Mouse (Mus musculus) embryonic stem cell, embryonic (primary cell): ENCODE measurements at regions not wholly inside any gene's neighbourhood (a gene's known extent, or its start where the extent isn't known, plus 50 kb on each side); places are given as distances from the start of the nearest gene placed in this dataset.

Experiments
- CTCF ChIA-PET, 4 experiments: fragments of 300-600 bp in 2 of 4; fragments of 350-600 bp in 2 of 4; sonication (Branson Sonifier 250); formaldehyde crosslinking; loops; one replicate each; lab custom pipeline; 2022; ENCODE audit warnings: inconsistent platforms in 2 of 4; lab: Charles Lee
- POLR2A ChIA-PET, 4 experiments: fragments of 300-600 bp in 2 of 4; fragments of 350-600 bp in 2 of 4; sonication (Branson Sonifier 250); formaldehyde crosslinking; loops; one replicate each; lab custom pipeline; 2022; ENCODE audit warnings: antibody characterized with exemption in 4 of 4, inconsistent platforms in 1 of 4; lab: Charles Lee

DNA sequence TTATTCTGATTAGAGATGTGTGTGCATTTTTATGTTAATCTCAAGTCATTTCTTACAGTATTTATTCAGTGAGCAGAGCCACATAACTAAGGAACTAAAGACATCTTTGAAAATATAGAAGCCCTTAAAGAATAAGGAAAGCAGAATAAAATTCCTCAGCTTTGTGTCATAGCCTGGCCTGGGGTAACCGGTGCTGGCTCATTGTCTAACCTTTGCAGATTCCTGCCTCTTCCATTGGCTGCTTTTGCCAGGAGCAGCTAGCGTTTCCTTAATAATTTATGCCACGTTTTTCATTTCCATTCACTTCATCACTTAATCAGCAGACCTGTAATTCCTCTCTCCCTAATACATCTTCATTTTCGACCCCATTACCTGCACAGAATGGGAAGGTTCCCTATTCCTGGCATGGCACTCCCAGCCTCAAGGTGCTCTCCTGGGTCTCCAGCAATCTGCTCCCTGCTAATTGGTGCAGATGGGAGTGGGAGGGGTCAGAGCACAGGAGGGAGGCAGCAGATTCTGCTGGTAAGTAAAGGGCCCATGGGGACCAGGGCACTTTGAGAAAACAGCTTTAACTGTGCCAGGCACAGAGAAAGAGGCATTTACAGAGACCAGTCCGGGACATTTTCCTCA is 413.1 kb downstream of the Stim2 start:
- ChIA-PET CTCF (no interaction called here), POLR2A (no interaction called here)

DNA sequence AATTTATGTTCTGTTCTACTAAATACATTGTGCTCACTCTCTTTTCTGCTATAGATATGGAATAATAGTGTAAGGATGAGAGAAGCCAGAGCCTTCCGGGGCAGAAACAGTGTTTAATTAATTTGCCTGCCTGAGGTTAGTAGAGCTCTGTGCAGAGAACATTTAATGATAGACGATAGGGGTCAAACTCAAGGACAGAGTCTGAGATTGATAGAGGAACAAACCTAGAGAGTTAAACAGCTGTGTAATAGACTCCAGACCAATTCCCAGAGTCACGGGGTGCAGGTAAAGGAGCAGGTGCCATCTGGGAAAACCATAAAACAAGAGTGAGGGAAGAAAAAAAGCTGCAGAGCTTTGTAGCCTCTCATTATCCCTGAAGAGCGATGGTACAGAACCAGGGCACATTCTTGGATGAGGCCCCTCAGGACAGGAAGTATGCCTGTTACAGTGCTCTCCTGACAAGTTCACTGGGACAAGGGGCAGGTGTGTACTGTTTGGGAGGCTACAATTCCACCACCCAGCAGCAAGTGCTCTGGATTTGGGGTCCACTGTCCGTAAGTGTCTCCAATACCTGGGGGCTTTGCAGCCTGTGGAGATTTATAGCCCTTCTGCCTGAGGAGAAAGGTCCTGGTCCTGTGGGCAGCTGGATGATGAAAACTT is 421.6 kb downstream of the Stim2 start:
- POLR2A ChIA-PET, result no interaction called here
- CTCF ChIA-PET, result no interaction called here

DNA sequence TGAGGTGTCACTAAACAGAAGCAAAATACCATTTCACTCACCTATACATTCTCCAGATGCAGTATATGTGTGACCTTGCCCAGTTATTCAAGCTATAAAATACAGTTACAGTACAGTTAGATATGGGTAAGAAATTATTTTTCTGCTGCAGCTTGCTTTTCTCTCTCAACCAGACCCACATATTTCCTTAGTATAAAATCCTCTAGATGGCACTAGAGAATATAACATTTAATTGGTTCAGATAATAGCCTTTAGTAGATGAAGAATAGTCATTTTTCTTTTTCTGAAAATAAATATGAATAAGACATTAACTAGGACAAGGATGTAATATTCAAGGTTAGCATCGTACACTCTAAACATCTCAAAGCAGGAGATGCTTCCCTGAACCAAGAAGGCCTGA is 441.0 kb downstream of the Stim2 start:
- POLR2A ChIA-PET, result no interaction called here
- CTCF ChIA-PET, result interaction anchor here in 1 of 4 experiments (0.7 kb wide), 1 partner anchor 177 kb away, joined by 3 read pairs; no protein-coding TSS in a partner anchor

DNA sequence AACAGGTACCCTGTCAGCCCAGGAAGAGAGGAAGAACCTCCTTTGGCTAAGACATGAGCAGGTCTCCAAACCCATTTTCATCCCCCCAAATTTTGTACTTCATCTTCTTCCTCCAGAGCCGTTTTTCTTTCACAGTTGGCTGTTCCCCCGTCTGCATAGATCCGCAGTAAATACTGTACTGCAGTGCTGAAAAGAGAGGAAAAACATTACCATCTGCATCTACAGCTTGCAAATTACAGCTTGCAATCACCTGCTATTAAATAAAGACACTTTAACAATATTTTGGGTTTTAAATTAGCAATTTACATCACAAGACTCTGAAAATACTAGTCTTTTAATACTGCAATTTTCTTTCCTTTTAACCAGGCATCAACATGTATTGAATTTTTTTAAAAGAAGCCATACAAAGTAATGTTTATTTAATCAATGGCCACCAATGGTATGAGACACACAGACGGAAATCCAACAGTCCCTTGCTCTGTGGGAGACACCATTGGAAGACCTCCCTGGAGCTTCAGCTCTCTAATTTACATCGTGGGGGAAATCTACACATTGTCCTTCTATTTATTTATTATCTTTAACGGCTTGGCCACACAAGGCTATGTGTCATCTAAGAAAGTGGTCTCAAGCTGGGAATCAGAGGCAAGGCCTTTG is 442.6 kb downstream of the Stim2 start:
- POLR2A ChIA-PET, result no interaction called here
- CTCF ChIA-PET, result no interaction called here

DNA sequence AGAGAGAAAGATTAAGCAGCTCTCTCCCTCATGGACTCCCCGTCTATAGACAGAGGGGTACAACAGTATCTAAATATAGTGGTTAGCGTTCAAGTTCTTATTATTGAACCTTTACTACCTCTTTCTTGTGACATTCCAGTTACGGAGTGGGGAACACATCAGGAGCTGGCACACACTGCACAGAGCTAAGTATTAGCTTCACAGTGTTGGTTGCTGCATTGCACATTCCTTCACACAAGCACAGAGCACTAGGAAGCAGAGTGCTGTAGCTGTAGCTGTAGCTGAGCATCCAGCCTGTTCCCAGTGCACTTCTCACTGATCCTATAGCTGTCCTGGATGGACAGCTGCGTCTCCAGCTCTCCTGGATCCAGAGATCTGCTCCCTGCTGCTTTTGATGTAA is 443.3 kb downstream of the Stim2 start:
- POLR2A ChIA-PET, result no interaction called here
- CTCF ChIA-PET, result no interaction called here

DNA sequence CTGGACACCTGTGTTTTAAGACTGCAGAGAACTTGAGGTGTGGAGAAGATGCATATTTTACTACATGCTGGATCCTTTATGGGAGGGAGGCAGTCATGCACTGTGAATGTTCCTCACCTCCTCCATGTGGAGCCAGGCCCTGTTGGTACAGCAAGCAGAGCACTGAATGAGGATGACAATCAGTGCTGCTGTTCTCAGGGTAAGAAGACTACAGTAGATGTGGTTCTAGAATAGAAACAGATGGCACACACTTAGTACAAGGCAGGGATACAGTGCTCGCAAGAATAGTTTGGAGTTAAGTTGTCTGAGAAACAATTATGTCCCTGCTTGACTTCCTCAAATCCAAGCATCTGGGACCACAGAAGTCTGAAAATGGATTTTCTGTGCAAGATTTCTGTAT is 485.6 kb downstream of the Stim2 start:
- ChIA-PET POLR2A (no interaction called here), CTCF (no interaction called here)
